Mouse (Mus musculus) heart, adult 10 weeks (tissue): ENCODE data around the gene Olfr1162. TPM values are rescaled to one million over a fixed set of nuclear protein-coding genes. Genes with fewer than 3 reads are reported as not detected.

ENCODE experiments used
- polyA plus RNA-seq: library from polyadenylated mRNA; stranded (reverse); fragments of 350-450 nt; fragmentation: Illumina TruSeq; extraction: RNeasy Lipid Tissue Mini Kit (QIAGEN cat#74804); gene quantifications from one replicate; pipeline ENCODE4 v1.2.3, GENCODE M21; 2014; ENCODE audit warnings: low read depth, low replicate concordance

Gene Olfr1162
- polyA plus RNA-seq: not detected

DNA sequence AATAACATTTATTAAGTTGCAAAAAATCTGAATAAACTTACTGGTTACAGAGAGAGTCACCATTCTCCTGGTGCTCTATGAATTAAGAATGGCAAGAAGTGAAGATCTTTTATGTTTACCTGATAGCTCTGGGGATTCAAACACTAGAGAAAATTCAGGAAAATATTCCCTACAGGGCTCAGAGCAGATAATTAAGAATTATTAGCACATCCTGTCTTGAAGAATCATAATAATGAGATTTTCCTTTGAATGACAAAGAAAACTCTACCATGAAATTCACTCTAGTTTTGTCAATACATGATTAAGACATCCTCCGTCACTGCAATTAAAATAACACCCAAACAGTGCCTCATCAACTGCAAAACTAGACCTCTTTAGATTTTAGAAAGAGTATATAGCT is at the start of gene Olfr1162:
Olfr1162 (minus strand) TSS at position 101 of the 400 bp plus-strand sequence.

DNA sequence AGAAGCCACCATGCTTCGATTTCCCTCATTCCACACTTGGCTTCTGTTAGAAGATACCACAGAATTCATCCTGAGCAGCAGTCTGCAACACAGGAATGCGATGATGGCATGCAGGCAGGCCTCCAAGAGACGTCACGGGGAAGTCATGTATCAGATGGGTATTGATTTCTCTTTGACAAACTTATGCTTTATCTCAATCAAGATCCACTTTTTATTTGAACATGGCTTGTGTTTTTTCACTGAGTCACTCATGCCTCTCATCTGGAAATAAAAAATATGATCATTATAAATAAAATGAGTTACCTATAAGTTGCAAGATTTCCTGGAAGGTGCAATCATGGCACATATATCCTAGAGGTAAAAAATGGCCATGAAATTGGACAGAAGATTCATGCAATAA is 42.9 kb upstream of the Olfr1162 start, which contains the start of gene Olfr1164:
Olfr1164 (minus strand) TSS at position 101 of the 400 bp plus-strand sequence.

DNA sequence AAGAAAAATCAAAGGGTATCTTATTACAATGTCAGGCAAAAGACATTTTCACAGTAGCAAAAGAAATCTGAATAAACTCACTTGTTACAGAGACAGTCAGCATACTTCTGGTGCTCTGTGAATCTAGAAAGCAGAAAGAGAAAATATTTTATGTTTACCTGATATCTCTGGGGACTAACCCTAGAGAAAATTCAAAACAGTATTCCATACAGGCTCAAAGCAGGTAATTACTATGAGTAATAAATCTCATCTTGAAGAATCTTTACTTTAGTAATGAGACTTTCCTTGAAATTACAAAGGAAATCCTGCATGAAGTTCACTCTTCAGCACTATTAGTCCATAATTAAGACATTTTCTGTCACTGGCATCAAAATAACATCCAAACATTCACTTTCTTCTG is 20.8 kb upstream of the Olfr1162 start, which contains the start of gene Olfr1163:
Olfr1163 (minus strand) TSS at position 101 of the 400 bp plus-strand sequence.

DNA sequence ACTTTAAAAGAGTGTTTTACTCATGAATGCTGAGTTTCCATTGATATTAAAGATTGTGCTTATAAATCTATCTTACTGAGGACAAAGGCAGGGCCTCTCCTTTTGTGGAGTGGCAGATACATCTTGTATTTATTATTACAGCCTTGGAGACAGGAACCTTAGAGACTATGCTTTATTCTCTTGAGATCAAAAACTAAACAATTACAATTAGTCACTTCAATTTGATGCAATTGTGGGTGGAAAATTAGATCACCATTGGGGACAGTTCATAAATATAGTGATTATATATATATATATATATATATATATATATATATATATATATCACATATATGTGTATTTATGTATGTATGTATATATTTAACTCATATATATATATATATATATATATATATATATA is 13.3 kb downstream of the Olfr1162 start, which contains the start of gene Olfr73:
Olfr73 (minus strand) TSS at position 101 of the 400 bp plus-strand sequence.

DNA sequence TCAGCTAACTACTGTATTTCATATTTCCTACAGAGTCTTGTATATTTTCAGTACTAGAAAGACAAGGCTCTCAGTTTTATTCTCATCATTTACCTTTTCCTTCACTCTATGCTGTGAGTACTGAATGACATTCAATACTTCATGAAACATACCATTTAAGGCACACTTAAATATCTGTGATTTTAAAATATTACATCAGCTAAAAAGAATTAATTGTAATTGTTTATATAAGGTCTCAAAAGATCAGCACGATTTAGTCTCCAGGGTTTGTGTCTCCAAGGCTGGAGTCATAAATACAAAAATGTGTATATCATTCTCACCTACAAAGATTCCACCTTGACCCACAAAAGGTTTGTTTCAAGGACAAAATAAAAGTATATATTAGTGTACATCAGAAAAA is 28.5 kb downstream of the Olfr1162 start, which contains the start of gene Olfr1161:
Olfr1161 (plus strand) TSS at position 301 of the 400 bp plus-strand sequence.

DNA sequence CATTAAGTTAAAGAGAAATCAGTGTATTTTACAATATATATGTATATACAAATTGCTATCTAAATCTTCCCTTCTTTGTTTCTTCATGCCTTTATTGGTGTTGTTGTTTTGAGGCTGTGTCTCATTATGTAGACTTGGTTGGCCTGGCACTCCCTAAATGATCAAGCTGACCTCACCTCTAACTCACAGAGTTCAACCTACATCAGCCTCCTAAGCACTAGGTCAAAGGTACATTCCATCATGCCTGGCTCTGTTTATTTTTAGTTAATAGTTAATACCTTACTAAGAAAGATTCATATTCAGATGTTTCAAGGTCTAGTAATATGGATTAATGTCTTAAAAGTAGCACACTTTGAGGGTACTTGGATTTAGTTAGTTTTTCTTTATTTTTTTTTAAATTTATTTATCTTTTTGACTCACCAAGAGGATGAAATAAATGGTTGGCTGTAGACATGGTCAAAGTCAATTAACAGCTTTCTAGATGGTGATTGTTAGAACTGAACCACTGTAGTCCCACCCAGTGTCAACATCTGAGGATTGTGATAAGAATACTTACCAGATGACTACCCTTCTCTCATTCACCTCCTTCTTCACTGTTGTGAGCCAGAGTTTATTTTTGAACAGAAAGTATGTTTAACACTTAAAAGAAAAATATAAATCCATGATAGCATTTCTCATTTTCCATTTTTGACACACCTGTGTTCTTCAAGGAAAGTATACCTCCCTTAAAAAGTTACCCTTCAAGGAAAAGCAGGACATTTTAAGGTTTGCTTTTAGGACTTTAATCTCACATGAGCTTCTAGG is 43.2 kb downstream of the Olfr1162 start, which contains the start of gene Olfr1160:
Olfr1160 (minus strand) TSS at position 754 of the 804 bp plus-strand sequence.

Other genes with a start within 250 kb of the Olfr1162 start
- gene Olfr1145, start 241.3 kb downstream of the Olfr1162 start, polyA plus RNA-seq: not detected
- gene Olfr1148, start 220.6 kb downstream of the Olfr1162 start, polyA plus RNA-seq: not detected
- gene Olfr1150-ps1, start 207.1 kb downstream of the Olfr1162 start, polyA plus RNA-seq: not detected
- not detected for gene Olfr1151, start 195.3 kb downstream of the Olfr1162 start, polyA plus RNA-seq
- not detected for gene Olfr1152, start 184.6 kb downstream of the Olfr1162 start, polyA plus RNA-seq
- gene Olfr1153, start 156.2 kb downstream of the Olfr1162 start, polyA plus RNA-seq: not detected
- gene Olfr1154, start 146.0 kb downstream of the Olfr1162 start, polyA plus RNA-seq: not detected
- not detected for gene Olfr1155, start 106.0 kb downstream of the Olfr1162 start, polyA plus RNA-seq
- gene Olfr1156, start 98.0 kb downstream of the Olfr1162 start, polyA plus RNA-seq: not detected
- gene Olfr1157, start 82.8 kb downstream of the Olfr1162 start, polyA plus RNA-seq: not detected
- gene Olfr74, start 76.5 kb downstream of the Olfr1162 start, polyA plus RNA-seq: not detected
- not detected for gene Olfr1158, start 61.0 kb downstream of the Olfr1162 start, polyA plus RNA-seq
- gene Olfr1160, start 42.9 kb downstream of the Olfr1162 start, polyA plus RNA-seq: not detected
- gene Olfr1161, start 28.4 kb downstream of the Olfr1162 start, polyA plus RNA-seq: not detected
- not detected for gene Olfr73, start 13.4 kb downstream of the Olfr1162 start, polyA plus RNA-seq
- gene Olfr1163, start 20.7 kb upstream of the Olfr1162 start, polyA plus RNA-seq: not detected
- gene Olfr1164, start 42.8 kb upstream of the Olfr1162 start, polyA plus RNA-seq: not detected
- gene Olfr1166, start 77.1 kb upstream of the Olfr1162 start, polyA plus RNA-seq: not detected
- gene Olfr1167, start 104.1 kb upstream of the Olfr1162 start, polyA plus RNA-seq: not detected
- gene Olfr1168, start 130.8 kb upstream of the Olfr1162 start, polyA plus RNA-seq: not detected
- not detected for gene Olfr1170, start 177.2 kb upstream of the Olfr1162 start, polyA plus RNA-seq
- gene Olfr1173, start 228.7 kb upstream of the Olfr1162 start, polyA plus RNA-seq: not detected